Mouse (Mus musculus) heart, postnatal 14 days (tissue): Measurements from ENCODE around the gene Macrod2. TPM values are rescaled to one million over a fixed set of nuclear protein-coding genes. Genes with fewer than 3 reads are reported as not detected.

ENCODE experiments used
- DNase-seq, 2 experiments: peaks; one replicate each; pipeline ENCODE4 v3.0.0; 2021 to 2022
- intact Hi-C: fragments of 180-260 bp; cut with DNase I; formaldehyde crosslinking; loops from one replicate; pipeline ENCODE4 v1.15.1; 2025
- total RNA-seq, 2 experiments: library from RNA; stranded (reverse); gene quantifications; 2 replicates each; pipeline ENCODE4 v1.2.3; 2021

The Macrod2 gene
- total RNA-seq, 2 experiments from 2014 or later = 9.9 to 10.1 TPM

GRCm38 (mm10) chr2:141391229-141391628 lies 996.1 kb downstream of the Macrod2 start:
- intact Hi-C loops = loop anchor here (10.0 kb wide), 1 partner anchor 716 kb away; the partner anchor contains the start of gene Flrt3

DNA sequence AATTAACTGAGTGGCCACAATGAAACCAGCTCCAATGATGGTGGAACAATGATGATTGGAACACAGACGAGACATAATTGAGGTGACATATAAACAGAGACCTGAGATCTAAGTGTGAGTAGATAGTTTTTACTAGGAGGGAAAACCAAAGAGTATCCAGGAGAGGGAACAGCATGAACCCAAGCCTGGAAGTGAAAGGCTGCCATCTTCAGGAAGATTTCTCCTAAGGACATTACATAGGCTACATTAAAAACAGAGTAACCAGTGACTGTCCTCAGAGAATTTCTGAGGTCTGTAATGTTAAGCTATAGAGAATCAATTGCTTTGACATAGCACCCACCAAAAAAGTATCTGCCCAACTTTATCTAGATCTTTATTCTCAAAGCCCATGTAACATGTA lies 999.7 kb downstream of the Macrod2 start:
- intact Hi-C loops = loop anchor here (10.0 kb wide), 1 partner anchor 720 kb away; the partner anchor contains the start of gene Flrt3

More at GRCm38 (mm10) chr2:141391229-141391628, 996.1 kb downstream of the Macrod2 start:
- no peak for DNase-seq

DNA sequence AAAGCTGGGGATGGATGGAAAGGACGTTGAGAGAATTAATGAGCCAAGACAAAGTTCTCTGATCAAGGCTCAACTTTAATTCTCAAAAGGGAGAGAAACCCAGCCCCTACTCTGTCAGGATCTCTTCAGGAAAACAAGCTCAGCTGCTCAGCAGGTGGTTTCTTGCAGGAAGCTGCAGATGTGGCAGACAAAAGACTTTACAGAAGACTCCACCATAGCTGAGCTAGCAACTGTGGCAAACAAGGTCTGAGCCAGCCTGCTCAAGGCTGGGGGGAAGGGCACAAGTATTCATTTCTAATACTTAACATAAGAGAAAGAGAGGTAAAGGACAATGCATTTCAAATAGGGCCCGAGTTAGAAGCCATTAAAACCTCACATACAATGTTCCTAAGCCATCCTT lies 1013.7 kb downstream of the Macrod2 start:
- no peak for DNase-seq
- intact Hi-C loops = no loop called here

More for the DNA sequence above, 999.7 kb downstream of the Macrod2 start:
- no peak for DNase-seq

GRCm38 (mm10) chr2:141416436-141416835 lies 1021.3 kb downstream of the Macrod2 start:
- no peak for DNase-seq
- intact Hi-C loops = no loop called here

DNA sequence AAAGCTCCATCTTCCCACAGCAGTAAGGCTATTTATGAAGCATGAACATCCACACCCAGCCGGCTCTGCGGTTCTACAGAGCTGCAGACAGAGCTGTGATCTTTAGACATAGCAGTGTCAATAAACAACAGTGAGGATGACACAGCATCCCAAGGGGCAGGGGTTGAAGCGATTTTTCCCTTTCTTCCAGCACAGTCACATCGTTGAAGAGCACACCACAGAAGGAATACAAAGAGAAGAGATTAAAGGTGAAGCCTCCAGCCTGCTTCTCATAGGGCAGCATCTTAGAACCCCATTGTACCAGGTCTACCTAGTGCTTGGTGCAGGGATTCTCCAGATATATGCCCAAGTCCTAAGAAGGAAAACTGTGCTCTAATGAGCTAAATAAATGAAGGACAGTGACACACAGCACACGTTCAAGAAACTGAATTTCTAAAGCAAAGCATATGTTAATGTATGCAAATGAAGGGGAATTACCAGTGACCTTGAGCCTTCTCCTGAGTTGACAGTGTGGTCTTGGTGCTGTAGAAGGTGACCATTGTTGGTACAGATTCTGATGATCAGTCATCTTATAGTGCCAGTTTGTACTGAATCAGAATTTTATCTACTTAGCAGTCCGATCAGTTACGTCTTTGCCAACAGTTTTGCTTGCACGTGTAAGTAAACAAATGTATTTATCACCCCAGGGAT lies 1021.9 kb downstream of the Macrod2 start:
- intact Hi-C loops = no loop called here

GRCm38 (mm10) chr2:141419806-141420205 lies 1024.7 kb downstream of the Macrod2 start:
- intact Hi-C loops = no loop called here

More for the DNA sequence above, 1021.9 kb downstream of the Macrod2 start:
- no peak for DNase-seq

GRCm38 (mm10) chr2:141434084-141434483 lies 1039.0 kb downstream of the Macrod2 start:
- DNase-seq = no peak
- intact Hi-C loops = no loop called here

More at GRCm38 (mm10) chr2:141419806-141420205, 1024.7 kb downstream of the Macrod2 start:
- DNase-seq = no peak

GRCm38 (mm10) chr2:141434731-141435570 lies 1039.8 kb downstream of the Macrod2 start:
- intact Hi-C loops = no loop called here
- DNase-seq = peak in 1 of 2 experiments; percentile 0

GRCm38 (mm10) chr2:141441896-141442295 lies 1046.8 kb downstream of the Macrod2 start:
- intact Hi-C loops = no loop called here
- DNase-seq = no peak

- intact Hi-C loops = no loop called here
- no peak for DNase-seq
Observed at GRCm38 (mm10) chr2:141449078-141449680, 1054.1 kb downstream of the Macrod2 start.

- intact Hi-C loops = no loop called here
- DNase-seq = no peak
Observed at GRCm38 (mm10) chr2:141463946-141464345, 1068.8 kb downstream of the Macrod2 start.

- DNase-seq = no peak
- intact Hi-C loops = no loop called here
Observed at GRCm38 (mm10) chr2:141472791-141473190, 1077.7 kb downstream of the Macrod2 start.

- intact Hi-C loops = no loop called here
- DNase-seq = no peak
Observed at GRCm38 (mm10) chr2:141477585-141477984, 1082.5 kb downstream of the Macrod2 start.

DNA sequence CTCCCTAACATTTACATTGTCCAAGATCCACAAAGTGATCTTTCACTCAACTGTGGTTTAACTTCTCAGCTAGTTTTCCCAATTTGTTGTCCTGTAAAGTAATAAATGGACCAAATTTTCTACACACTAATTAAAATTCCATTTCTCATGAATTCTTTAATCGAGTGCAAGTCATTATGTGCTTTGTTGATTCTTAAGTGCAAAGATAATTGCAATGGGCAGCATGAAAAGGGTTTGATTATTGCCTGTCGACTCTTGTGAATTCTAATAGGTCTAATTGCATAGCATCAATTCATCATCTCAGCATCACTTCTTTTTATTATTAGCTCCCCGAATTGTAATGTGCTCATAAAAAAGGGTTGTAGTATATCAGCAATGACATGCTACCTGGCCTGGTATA lies 1095.4 kb downstream of the Macrod2 start:
- no peak for DNase-seq
- intact Hi-C loops = no loop called here

GRCm38 (mm10) chr2:141505451-141505850 lies 1110.3 kb downstream of the Macrod2 start:
- intact Hi-C loops = no loop called here
- DNase-seq = no peak

GRCm38 (mm10) chr2:141507929-141508897 lies 1113.1 kb downstream of the Macrod2 start:
- intact Hi-C loops = no loop called here
- no peak for DNase-seq

DNA sequence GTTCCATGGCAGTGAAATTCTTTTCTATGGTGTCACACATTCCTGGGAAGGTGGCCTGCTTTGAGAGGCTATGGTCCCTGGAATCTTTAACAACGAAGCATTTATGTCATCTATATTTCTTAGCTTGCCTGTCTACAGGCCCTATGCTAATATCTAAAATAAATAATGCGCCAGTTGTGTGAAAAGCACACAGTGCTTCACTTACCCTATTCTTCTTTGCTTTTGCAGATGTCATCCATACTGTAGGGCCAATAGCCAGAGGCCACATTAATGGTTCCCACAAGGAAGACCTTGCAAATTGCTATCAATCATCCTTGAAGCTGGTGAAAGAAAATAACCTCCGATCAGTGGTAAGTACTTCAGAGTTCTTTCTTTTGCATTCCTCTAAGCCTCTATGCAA lies 1119.9 kb downstream of the Macrod2 start:
- no peak for DNase-seq
- intact Hi-C loops = no loop called here

- intact Hi-C loops = no loop called here
- DNase-seq = no peak
Observed at GRCm38 (mm10) chr2:141522081-141522480, 1127.0 kb downstream of the Macrod2 start.

DNA sequence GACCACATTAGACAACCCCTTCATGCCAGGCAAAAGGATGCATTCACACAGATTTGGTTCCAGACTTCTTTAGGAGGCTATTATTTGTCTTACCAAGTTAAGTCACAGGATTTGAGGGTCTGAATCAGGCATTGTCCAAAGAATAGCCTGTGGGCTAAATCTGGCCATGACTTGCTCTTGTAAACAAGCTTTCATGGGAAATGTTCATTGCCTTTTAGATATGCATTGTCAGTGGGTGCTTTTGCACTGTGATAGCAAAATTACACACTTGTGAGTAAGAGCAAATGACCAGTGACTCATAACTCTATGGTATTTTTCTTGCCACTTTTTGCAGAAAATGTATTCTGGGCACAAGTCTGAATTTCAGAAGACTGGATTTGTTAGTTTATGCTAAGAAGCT lies 1150.8 kb downstream of the Macrod2 start:
- no peak for DNase-seq
- intact Hi-C loops = no loop called here

GRCm38 (mm10) chr2:141551701-141552100 lies 1156.6 kb downstream of the Macrod2 start:
- DNase-seq = no peak
- intact Hi-C loops = no loop called here
